Mouse (Mus musculus) E14TG2a.4 (cell line): ENCODE results near the gene Trim44.

Experiments used
- CTCF ChIP-seq: conservative IDR thresholded peaks from 2 replicates; pipeline ENCODE4 v1.5.1; 2014; ENCODE audit warnings: low read length
- NANOG ChIP-seq: IDR thresholded peaks from 2 replicates; pipeline ENCODE4 v1.6.1; 2014; ENCODE audit warnings: borderline replicate concordance, low read length, mixed read lengths
- POU5F1 ChIP-seq: IDR thresholded peaks from 2 replicates; pipeline ENCODE4 v1.6.1; 2014; ENCODE audit warnings: low read length, borderline replicate concordance

DNA sequence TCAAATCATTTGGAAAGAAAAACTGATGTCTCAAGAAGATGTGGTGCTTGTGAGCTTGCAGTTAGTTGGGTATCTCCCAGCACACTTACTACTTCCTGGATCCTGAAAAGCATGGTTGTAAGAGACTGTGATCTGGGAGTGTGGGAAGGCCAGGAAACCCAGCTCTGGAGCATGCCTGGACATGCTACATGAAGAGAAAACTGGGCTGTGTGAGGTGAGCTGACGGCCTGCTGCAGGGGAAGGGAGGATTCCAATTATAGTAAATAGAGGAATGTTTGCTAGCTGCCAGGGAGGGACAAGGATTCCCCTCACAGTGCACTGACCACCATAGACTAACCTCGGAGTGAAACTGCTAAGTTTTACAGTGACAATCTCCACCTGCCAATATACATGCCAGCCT, 104.4 kb downstream of the Trim44 start:
- no peak for TF ChIP-seq CTCF
- no peak for TF ChIP-seq POU5F1
- TF ChIP-seq NANOG: no peak
